Mouse (Mus musculus) macrophage (primary cell): ENCODE results near the gene Sesn3. TPM values are rescaled to one million over a fixed set of nuclear protein-coding genes. Genes with fewer than 3 reads are reported as not detected.
"Not testable (repeated sequence)": the region's sequence is repeated elsewhere in the genome, so short reads cannot be mapped to it uniquely, and the experiment has no call there.

Experiments used
- H3K27ac ChIP-seq: fragments of 350-480 bp; formaldehyde crosslinking; 2 replicates; pipeline ENCODE4 v1.9.0; 2021
- H3K36me3 ChIP-seq: fragments of 350-480 bp; formaldehyde crosslinking; 2 replicates; pipeline ENCODE4 v1.9.0; 2021; ENCODE audit errors: inconsistent target
- H3K4me3 ChIP-seq: fragments of 350-480 bp; formaldehyde crosslinking; 2 replicates; pipeline ENCODE4 v1.9.0; 2021; ENCODE audit errors: inconsistent target
- H3K79me2 ChIP-seq: fragments of 350-480 bp; formaldehyde crosslinking; 2 replicates; pipeline ENCODE4 v1.9.0; 2021; ENCODE audit errors: inconsistent target
- WGBS: methylation state at CpG from one replicate; pipeline ENCODE4 v1.1.7; 2026; ENCODE audit warnings: inconsistent platforms; ENCODE audit not compliant: missing documents; 5-methylcytosine and 5-hydroxymethylcytosine counted together
- polyA plus RNA-seq: library from polyadenylated mRNA; stranded (reverse); fragments of 250-400 nt; gene quantifications from 3 replicates; pipeline ENCODE4 v1.2.4, GENCODE M21; 2018; ENCODE audit warnings: inconsistent platforms

Sesn3 gene
- polyA plus RNA-seq, 1 experiment from 2014 or later, result 4.9 TPM

- no peak overlapping the region for H3K4me3 ChIP-seq
- H3K79me2 ChIP-seq, result no peaks in the 10 kb centered on the region
These were observed 29.5 kb downstream of the Sesn3 start for GRCm38 (mm10) chr9:14304262-14304968.

GRCm38 (mm10) chr9:14307341-14307740 lies 32.5 kb downstream of the Sesn3 start:
- 76% methylated on average over 3 of the region's 3 CpGs for WGBS

More at GRCm38 (mm10) chr9:14304262-14304968, 29.5 kb downstream of the Sesn3 start:
- no peaks in the 10 kb centered on the region for H3K36me3 ChIP-seq
- WGBS, result 94% methylated on average over 9 of the region's 9 CpGs
- H3K27ac ChIP-seq, result no peak overlapping the region

DNA sequence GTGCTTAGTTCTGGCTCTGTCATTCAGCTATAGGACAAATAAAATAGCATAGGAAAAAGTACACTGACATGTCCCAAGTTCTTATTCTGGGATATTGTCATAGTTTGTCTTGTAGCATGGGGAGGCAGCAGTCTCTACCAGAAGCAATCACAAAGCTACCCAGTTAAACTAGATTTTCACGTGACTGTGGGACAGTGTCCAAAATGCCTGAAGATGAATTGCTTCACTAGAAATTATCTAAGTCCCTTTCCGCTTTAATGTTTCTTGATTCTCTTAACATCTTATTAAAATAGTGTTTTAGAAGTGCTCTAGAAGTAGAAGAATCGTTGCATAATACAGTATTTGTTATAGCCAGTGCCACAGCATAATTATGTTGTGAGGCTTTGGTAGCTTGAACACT lies 39.1 kb downstream of the Sesn3 start:
- WGBS, result 96% methylated on average over 3 of the region's 3 CpGs
- Histone ChIP-seq H3K27ac (no peak overlapping the region), H3K4me3 (no peak overlapping the region), H3K79me2 (no peaks in the 10 kb centered on the region), H3K36me3 (no peaks in the 10 kb centered on the region)

More at GRCm38 (mm10) chr9:14307341-14307740, 32.5 kb downstream of the Sesn3 start:
- Histone ChIP-seq H3K4me3 (no peak overlapping the region), H3K27ac (no peak overlapping the region), H3K79me2 (no peaks in the 10 kb centered on the region), H3K36me3 (no peaks in the 10 kb centered on the region)

- Histone ChIP-seq H3K27ac (no peak overlapping the region), H3K4me3 (no peak overlapping the region), H3K36me3 (no peaks in the 10 kb centered on the region), H3K79me2 (no peaks in the 10 kb centered on the region)
- WGBS, result 93% methylated on average over 7 of the region's 7 CpGs
These were observed 39.6 kb downstream of the Sesn3 start for GRCm38 (mm10) chr9:14314477-14314876.

- Histone ChIP-seq H3K79me2 (no peaks in the 10 kb centered on the region), H3K36me3 (no peaks in the 10 kb centered on the region), H3K27ac (no peak overlapping the region), H3K4me3 (no peak overlapping the region)
- WGBS, result 86% methylated on average over 1 of the region's 1 CpGs
These were observed 41.8 kb downstream of the Sesn3 start for GRCm38 (mm10) chr9:14316618-14317017.

- 83% methylated on average over 4 of the region's 4 CpGs for WGBS
- Histone ChIP-seq H3K27ac (no peak overlapping the region), H3K36me3 (no peaks in the 10 kb centered on the region), H3K4me3 (no peak overlapping the region), H3K79me2 (no peaks in the 10 kb centered on the region)
These were observed 61.0 kb downstream of the Sesn3 start for GRCm38 (mm10) chr9:14335829-14336228.

DNA sequence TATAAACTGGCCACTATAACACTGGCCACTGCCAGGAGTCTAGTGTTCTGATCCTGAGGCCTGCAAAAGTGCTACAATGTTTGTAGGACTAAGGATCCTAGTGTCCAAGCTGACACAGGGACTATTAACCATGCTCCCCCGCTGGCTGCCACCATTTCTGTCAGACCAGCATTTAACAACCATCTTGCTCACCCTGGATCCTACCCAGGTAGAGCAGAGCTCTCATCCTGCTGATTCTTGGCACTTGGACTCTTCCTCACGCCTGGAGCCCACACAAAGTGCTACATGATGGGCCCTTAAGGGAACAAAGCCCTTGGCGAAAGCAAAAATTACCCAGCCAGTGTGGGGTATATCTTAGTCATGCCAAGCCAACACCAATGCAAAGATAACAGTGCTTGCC lies 62.0 kb downstream of the Sesn3 start:
- Histone ChIP-seq H3K27ac (no peak overlapping the region), H3K4me3 (no peak overlapping the region), H3K36me3 (no peaks in the 10 kb centered on the region), H3K79me2 (no peaks in the 10 kb centered on the region)
- WGBS, result 95% methylated on average over 3 of the region's 3 CpGs

GRCm38 (mm10) chr9:14338701-14339100 lies 63.8 kb downstream of the Sesn3 start:
- H3K27ac ChIP-seq, result no peak overlapping the region
- no peak overlapping the region for H3K4me3 ChIP-seq
- WGBS, result 84% methylated on average over 3 of the region's 3 CpGs
- no peaks in the 10 kb centered on the region for H3K36me3 ChIP-seq
- H3K79me2 ChIP-seq, result no peaks in the 10 kb centered on the region

- 51% methylated on average over 4 of the region's 4 CpGs for WGBS
- Histone ChIP-seq H3K27ac (no peak overlapping the region), H3K4me3 (no peak overlapping the region), H3K79me2 (no peaks in the 10 kb centered on the region), H3K36me3 (no peaks in the 10 kb centered on the region)
These were observed 67.3 kb downstream of the Sesn3 start for GRCm38 (mm10) chr9:14342041-14342668.

DNA sequence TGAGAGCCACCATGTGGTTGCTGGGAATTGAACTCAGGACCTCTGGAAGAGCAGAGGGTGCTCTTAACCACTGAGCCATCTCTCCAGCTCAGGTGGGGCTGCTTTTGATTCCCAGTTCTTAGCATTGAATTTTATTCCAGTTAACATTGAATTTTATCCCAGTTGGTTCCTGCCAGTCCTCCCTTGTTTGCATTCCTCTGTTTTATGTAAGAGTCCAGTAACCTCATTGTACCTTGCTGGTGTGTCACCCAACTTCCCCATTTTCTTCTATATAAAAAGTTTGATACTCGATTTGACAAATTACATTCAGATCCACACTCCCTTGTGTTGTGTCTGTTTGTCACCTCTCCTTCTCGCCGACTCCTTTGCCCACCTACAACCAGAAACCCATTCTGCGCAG lies 71.0 kb downstream of the Sesn3 start:
- not testable (repeated sequence) for H3K27ac ChIP-seq, H3K79me2 ChIP-seq, H3K36me3 ChIP-seq, H3K4me3 ChIP-seq
- WGBS, result 66% methylated on average over 4 of the region's 4 CpGs

DNA sequence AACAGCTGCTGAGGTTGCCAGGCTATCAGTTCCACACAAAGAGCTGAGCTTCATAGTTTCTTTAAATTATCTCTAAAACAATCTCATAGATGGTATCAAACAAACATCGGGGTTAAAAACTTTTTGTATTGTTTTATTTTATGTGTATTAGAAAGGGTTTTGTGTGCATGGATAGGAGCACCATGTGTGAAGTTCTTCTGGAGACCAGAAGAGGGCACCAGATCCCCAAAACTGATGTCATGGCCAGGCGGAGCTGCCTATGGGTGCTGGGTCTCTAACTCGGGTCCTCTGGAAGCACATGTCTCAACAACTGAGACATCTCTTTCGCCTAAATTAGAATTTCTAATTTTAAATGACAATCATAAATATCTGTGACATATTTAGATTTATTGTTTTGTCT lies 73.5 kb downstream of the Sesn3 start:
- no peak overlapping the region for H3K27ac ChIP-seq
- no peak overlapping the region for H3K4me3 ChIP-seq
- no peaks in the 10 kb centered on the region for H3K36me3 ChIP-seq
- 66% methylated on average over 4 of the region's 4 CpGs for WGBS
- no peaks in the 10 kb centered on the region for H3K79me2 ChIP-seq

- no peaks in the 10 kb centered on the region for H3K36me3 ChIP-seq
- H3K27ac ChIP-seq, result no peak overlapping the region
- no peak overlapping the region for H3K4me3 ChIP-seq
- WGBS, result 85% methylated on average over 5 of the region's 5 CpGs
- H3K79me2 ChIP-seq, result no peaks in the 10 kb centered on the region
These were observed 74.5 kb downstream of the Sesn3 start for GRCm38 (mm10) chr9:14349380-14349779.

DNA sequence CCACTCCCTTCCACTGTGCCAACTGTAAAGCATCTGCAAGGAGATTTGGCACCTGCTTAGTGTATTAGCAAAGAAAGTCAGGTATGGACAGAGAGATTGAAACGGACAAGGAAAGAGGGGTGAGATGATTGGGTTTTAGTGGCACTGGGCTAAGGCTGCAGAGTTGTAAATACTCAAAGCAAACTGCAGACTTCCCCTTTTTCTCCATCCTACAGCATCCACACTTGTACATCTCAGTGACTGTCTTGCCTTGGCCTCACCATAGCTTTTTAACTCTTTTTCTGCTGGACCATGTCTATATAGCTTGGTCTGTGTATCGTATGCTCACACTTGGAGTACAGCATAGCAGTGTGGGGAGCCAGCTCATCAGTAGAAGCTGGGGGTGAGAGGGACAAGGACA lies 75.9 kb downstream of the Sesn3 start:
- no peak overlapping the region for H3K4me3 ChIP-seq
- no peaks in the 10 kb centered on the region for H3K79me2 ChIP-seq
- 49% methylated on average over 2 of the region's 2 CpGs for WGBS
- H3K27ac ChIP-seq, result no peak overlapping the region
- H3K36me3 ChIP-seq, result no peaks in the 10 kb centered on the region

DNA sequence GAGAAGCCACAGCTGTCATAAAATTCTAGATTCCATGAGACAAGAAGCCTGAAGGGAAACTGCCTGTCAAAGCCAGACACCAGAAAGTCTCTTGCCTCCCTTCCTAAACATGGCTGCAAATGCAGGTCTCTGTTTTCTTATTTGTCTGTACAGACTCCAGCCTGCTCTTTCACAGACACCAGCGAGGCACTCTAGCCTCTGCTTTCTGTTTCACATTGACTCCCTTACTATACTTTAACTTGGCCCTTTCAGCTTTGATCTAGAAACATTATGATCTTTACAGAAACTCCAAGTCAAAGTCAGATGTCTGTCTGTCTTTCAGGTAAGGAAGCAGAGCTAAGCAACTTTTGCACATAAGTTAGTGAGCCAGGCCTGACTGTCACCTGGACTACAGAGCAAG lies 77.5 kb downstream of the Sesn3 start:
- no peak overlapping the region for H3K4me3 ChIP-seq
- WGBS, result 92% methylated on average over 1 of the region's 1 CpGs
- peaks cover 9% of the 10 kb centered on the region; the same call in 1 of the 2 replicates for H3K36me3 ChIP-seq
- H3K79me2 ChIP-seq, result no peaks in the 10 kb centered on the region
- no peak overlapping the region for H3K27ac ChIP-seq

DNA sequence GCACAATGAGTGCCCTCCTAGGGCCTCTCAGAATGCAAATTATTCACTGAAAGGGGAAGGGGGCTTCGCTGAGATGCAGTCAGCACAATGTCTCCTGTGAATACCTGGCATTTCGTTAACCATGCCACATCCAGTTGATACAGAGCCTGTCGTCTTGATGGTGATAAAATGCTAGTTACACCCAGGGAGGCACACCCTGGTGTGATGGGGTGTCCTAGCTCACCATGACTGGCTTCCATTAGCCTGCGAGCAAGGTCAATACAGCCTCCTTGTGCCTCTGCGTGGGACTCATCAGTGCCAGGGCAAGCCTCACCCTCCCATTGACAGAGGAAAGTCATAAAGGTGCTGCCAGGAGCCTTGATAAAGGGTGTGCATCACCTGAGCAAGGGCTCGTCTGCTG lies 80.0 kb downstream of the Sesn3 start:
- H3K36me3 ChIP-seq, result peaks cover 12% of the 10 kb centered on the region; the same call in 1 of the 2 replicates
- no peak overlapping the region for H3K27ac ChIP-seq
- no peak overlapping the region for H3K4me3 ChIP-seq
- WGBS, result 95% methylated on average over 6 of the region's 6 CpGs
- H3K79me2 ChIP-seq, result no peaks in the 10 kb centered on the region
